Mouse (Mus musculus) right cerebral cortex, postnatal 4 days (tissue): Measurements from ENCODE around the gene Tlnrd1.

ENCODE experiments used
- DNase-seq: peaks from one replicate; pipeline ENCODE4 v3.0.0-alpha.2; 2022

Gene Tlnrd1

DNA sequence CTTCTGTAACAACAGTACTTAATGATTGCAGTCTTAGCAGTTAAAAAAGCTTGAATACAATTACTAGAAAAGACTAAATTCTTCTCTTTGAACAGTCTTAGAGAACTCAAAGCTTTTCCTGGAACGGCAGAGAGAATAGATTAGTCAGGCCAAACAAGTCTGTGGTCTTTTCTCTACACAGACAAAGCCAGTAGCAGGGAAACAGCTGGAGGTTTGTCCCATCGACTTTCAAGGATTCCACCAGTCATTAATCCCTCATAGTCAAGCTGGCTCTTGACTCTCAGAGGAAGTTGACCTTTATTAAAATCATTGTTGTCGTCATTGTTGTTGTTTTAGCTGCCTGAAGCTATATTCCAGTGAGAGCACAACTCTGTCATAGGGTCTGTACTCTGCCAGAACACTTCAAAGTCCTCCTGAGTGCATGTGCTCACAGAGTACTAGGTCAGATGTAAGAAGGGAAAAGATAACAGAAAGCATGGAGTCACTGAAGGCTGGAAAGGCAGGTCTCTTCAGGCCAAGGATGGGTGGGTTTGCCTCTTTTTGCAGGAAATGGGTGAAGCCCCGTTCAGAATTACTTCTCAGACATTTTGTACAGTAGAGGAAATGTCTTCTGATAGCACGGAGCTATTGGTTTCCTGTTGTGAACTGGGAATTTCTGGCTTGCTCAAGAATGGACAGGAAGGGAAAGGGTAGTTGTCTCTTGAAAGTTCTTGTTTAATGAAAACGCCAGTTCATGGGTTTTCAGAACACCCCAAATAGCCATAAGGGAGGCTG lies 41.4 kb downstream of the Tlnrd1 start:
- no peak for DNase-seq

- no peak for DNase-seq
Measured at GRCm38 (mm10) chr7:83840076-83840475, 44.0 kb downstream of the Tlnrd1 start.

- DNase-seq: no peak
Measured at GRCm38 (mm10) chr7:83838525-83839224, 45.4 kb downstream of the Tlnrd1 start.
